In genomic region chr11:8618301-8618700, GRCm38 (mm10) we compare ENCODE assay signal across 13 mouse cellular contexts.
"Had no signal": no experiment of that assay in that cellular context is flagged by ENCODE, and none has a peak within 500 bp of the region (broad histone marks: within the 10 kb centered on the region; RNA-seq: fewer than 3 reads in every experiment).

No protein-coding gene starts in this region.

- H3K9ac ChIP-seq: liver, embryonic 15.5 days; lung, embryonic 14.5 days; midbrain, embryonic 13.5 days; neural tube, embryonic 12.5 days had no signal

- H3K4me3 ChIP-seq: liver, embryonic 15.5 days; midbrain, embryonic 13.5 days; myocyte; neural tube, embryonic 12.5 days had no signal

- H3K27ac ChIP-seq: liver, embryonic 15.5 days; midbrain, embryonic 13.5 days; neural tube, embryonic 12.5 days had no signal

- DNase-seq: kidney, adult 11 months; kidney, adult 9 months; left cerebral cortex, postnatal 4 days; lung, postnatal 14 days; right cerebral cortex, postnatal 4 days; spleen, adult 18-20 months; thymus, adult 18-20 months; thymus, postnatal 14 days had no signal

- H3K36me3 ChIP-seq: liver, embryonic 15.5 days; midbrain, embryonic 13.5 days; neural tube, embryonic 12.5 days had no signal

- ATAC-seq: midbrain, embryonic 13.5 days had no signal

- H3K4me2 ChIP-seq: liver, embryonic 15.5 days; lung, embryonic 14.5 days; midbrain, embryonic 13.5 days; neural tube, embryonic 12.5 days had no signal

- H3K4me1 ChIP-seq: midbrain, embryonic 13.5 days had no signal

- H3K9me3 ChIP-seq: liver, embryonic 15.5 days; midbrain, embryonic 13.5 days; neural tube, embryonic 12.5 days had no signal
